Mouse (Mus musculus) cerebral cortex, adult 2 months (tissue): Measurements from ENCODE around the gene Vmn1r73.

Experiments used
- WGBS: fragments of 180-500 bp; shearing (Covaris S2); methylation state at CpG from one replicate; pipeline ENCODE4 v1.1.7; 2018; 5-methylcytosine and 5-hydroxymethylcytosine counted together

The Vmn1r73 gene

GRCm38 (mm10) chr7:11729966-11730365 is at the start of gene Vmn1r73:
Gene Vmn1r73, plus strand, starts transcription at chr7:11730266.
- WGBS: 90% methylated on average over 1 of the region's 1 CpGs
